Mouse (Mus musculus) adrenal gland (tissue): ENCODE measurements at regions not wholly inside any gene's neighbourhood (a gene's known extent, or its start where the extent isn't known, plus 50 kb on each side); places are given as distances from the start of the nearest gene placed in this dataset.

Experiments
- microRNA-seq, 2 experiments: library from miRNA; unstranded; fragments of <30 nt; microRNA quantifications; one replicate each; pipeline ENCODE4; 2019

Small RNA genes lying in the stretch of these regions (microRNA-seq; reads per million reads assigned to microRNA genes)
- gene Gm28003 (0 reads per million in 2 experiments), gene Mir802 (0 reads per million in 2 experiments)
